Mouse (Mus musculus) liver (tissue): ENCODE measurements around the gene Slc47a2.
A peak's percentile ranks its signal among the peaks of the same experiment; 100 is the strongest.
"Not testable (repeated sequence)": the region's sequence is repeated elsewhere in the genome, so short reads cannot be mapped to it uniquely, and the experiment has no call there.

ENCODE experiments used
- DNase-seq: peaks from one replicate; pipeline ENCODE4 v3.0.0-alpha.2; 2020; ENCODE audit warnings: mixed read lengths

The Slc47a2 gene

GRCm38 (mm10) chr11:61341233-61341632 lies 1.4 kb downstream of the Slc47a2 start:
- no peak for DNase-seq

- DNase-seq = no peak
Observed at GRCm38 (mm10) chr11:61340374-61340773, 2.3 kb downstream of the Slc47a2 start.

GRCm38 (mm10) chr11:61337586-61337985 lies 5.1 kb downstream of the Slc47a2 start:
- no peak for DNase-seq

GRCm38 (mm10) chr11:61320904-61321687 lies 21.6 kb downstream of the Slc47a2 start:
- no peak for DNase-seq

GRCm38 (mm10) chr11:61319923-61320567 lies 22.6 kb downstream of the Slc47a2 start:
- DNase-seq = no peak

GRCm38 (mm10) chr11:61319233-61319922 lies 23.3 kb downstream of the Slc47a2 start:
- DNase-seq = no peak

DNA sequence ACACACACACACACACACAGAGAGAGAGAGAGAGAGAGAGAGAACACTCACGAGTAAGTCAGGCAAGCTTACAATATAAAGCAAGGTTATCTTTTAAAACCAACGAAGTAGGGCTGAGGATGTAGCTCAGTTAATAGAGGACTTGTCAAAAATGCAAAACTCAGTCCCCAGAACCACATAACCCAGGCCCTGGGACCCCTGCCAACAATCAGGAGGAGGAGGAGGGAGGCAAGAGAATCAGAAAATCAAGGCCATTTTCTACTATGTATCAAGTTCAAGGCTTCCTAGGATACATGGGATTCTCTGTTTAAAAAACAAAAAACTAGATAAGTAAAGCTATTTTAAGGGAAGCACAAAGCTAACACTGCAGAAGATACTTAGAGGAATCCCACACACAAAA lies 25.8 kb downstream of the Slc47a2 start:
- DNase-seq = no peak

GRCm38 (mm10) chr11:61310321-61310720 lies 32.3 kb downstream of the Slc47a2 start:
- no peak for DNase-seq

DNA sequence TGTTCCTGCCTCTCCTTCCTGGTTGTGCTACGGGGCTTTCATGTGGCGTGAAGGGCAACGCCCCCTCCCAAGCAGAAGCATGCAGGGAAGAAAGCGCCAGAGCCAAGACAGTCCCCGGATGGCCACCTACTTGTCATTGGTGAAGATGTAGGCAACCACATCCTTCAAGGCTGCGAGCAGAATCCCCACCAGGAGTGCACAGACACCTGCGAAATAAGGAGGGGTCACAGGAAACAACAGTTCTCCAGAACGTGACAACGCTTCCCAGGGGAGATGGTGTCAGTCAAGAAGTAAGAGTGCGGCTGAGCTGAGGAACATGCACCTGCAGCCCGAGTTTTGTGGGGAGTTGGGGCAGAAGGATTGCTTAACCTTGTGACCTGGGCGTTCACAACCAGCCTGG lies 32.8 kb downstream of the Slc47a2 start:
- DNase-seq = no peak

GRCm38 (mm10) chr11:61307795-61308194 lies 34.9 kb downstream of the Slc47a2 start:
- peak; percentile 41 for DNase-seq

- peak; percentile 24 for DNase-seq
Observed at GRCm38 (mm10) chr11:61305377-61305776, 37.3 kb downstream of the Slc47a2 start.

DNA sequence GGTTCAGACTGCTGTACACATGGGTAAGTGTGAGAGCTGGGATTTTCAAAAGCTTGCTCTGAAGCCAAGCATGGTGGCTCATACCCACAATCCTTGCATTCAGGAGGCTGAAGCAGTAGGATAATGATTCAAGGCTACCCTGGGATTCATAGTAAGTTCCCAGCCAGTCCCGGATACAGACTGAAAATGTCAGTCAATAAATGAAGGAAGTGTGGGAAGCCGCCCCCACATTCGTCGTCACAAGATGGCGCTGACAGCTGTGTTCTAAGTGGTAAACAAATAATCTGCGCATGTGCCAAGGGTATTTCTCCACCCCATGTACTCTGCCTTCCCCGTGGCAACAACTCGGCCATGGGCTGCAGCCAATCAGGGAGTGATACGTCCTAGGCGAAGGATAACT lies 38.1 kb downstream of the Slc47a2 start:
- not testable (repeated sequence) for DNase-seq

- peak; percentile 52 for DNase-seq
Observed at GRCm38 (mm10) chr11:61300716-61301392, 41.8 kb downstream of the Slc47a2 start.

GRCm38 (mm10) chr11:61300205-61300604 lies 42.5 kb downstream of the Slc47a2 start:
- no peak for DNase-seq

- DNase-seq = no peak
Observed at GRCm38 (mm10) chr11:61297901-61298300, 44.8 kb downstream of the Slc47a2 start.

DNA sequence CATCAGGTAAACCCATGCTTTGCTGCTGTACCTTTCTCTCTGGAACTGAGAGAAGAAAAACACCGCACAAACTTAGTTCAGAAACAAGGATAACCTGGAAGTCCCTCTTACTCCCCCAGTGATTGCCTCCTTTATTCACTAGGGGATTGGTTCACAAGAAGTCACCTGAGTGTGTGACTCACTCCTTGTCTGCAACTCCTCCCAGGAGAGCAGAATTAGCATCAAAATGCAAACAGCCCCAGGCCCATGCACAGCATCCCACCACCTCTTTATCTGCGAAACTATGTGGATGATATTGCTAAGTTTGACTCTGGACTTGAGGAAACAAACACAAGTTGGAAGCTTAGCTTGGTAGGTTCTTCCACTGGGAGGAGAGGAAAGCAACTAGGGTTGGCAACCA lies 45.3 kb downstream of the Slc47a2 start:
- DNase-seq = no peak

GRCm38 (mm10) chr11:61296556-61296955 lies 46.1 kb downstream of the Slc47a2 start:
- DNase-seq = no peak

DNA sequence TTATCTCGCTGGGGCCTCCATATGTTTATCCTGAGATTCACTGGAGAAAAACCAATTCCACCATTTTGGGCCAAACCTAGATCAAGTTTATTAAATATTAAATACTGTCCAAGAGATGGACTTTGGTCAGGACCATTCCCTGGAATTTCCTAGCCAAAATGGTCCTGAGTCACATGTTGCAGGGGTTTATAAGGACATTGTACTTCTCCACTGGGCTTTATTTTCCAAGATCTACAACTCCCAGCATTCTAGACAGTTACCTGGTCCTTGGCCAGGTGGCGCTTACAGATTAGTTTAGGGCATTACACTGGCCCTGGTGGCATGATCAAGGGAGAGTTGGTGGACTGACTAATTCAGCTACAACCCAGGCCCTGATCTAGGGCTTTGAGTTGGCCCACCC lies 47.1 kb downstream of the Slc47a2 start:
- DNase-seq = no peak

GRCm38 (mm10) chr11:61294431-61294830 lies 48.2 kb downstream of the Slc47a2 start:
- no peak for DNase-seq

- DNase-seq = no peak
Observed at GRCm38 (mm10) chr11:61293251-61293650, 49.4 kb downstream of the Slc47a2 start.

- DNase-seq = no peak
Observed at GRCm38 (mm10) chr11:61284323-61284722, 58.3 kb downstream of the Slc47a2 start.

GRCm38 (mm10) chr11:61283414-61284049 lies 59.1 kb downstream of the Slc47a2 start:
- no peak for DNase-seq
